Mouse (Mus musculus) neural tube, embryonic 11.5 days (tissue): Measurements from ENCODE around the gene Prkcb. TPM values are rescaled to one million over a fixed set of nuclear protein-coding genes. Genes with fewer than 3 reads are reported as not detected.

ENCODE experiments used
- ATAC-seq: fragments of 200-750 bp; cut with Nextera tagmentation; 2 replicates; pipeline ENCODE4 v1.8.0; 2017; ENCODE audit warnings: moderate number of reproducible peaks, mild to moderate bottlenecking, moderate TSS enrichment, moderate library complexity; ENCODE audit not compliant: insufficient read depth, low FRiP score, low TSS enrichment
- DNase-seq: peaks from one replicate; pipeline ENCODE4 v3.0.0-alpha.2; 2015; ENCODE audit warnings: low spot score
- H3K27ac ChIP-seq: fragments of 300-500 bp; sonication (generic); 2 replicates; pipeline ENCODE4 v1.5.1; 2014; ENCODE audit warnings: low read depth, mild to moderate bottlenecking, low read length
- H3K27me3 ChIP-seq: fragments of 300-500 bp; sonication (generic); 2 replicates; pipeline ENCODE4 v1.6.1; 2014; ENCODE audit warnings: mild to moderate bottlenecking, low read length, mixed read lengths; ENCODE audit not compliant: control insufficient read depth, insufficient read depth
- H3K36me3 ChIP-seq: fragments of 300-500 bp; sonication (generic); 2 replicates; pipeline ENCODE4 v1.6.1; 2014; ENCODE audit warnings: mild to moderate bottlenecking, low read length, moderate library complexity, mixed read lengths; ENCODE audit not compliant: control insufficient read depth, insufficient read depth
- H3K4me1 ChIP-seq: fragments of 300-500 bp; sonication (generic); 2 replicates; pipeline ENCODE4 v1.6.1; 2014; ENCODE audit warnings: low read length, mixed read lengths; ENCODE audit not compliant: control insufficient read depth, insufficient read depth
- H3K4me2 ChIP-seq: fragments of 300-500 bp; sonication (generic); 2 replicates; pipeline ENCODE4 v1.6.1; 2014; ENCODE audit warnings: low read depth, mild to moderate bottlenecking, moderate library complexity
- H3K4me3 ChIP-seq: fragments of 300-500 bp; sonication (generic); 2 replicates; pipeline ENCODE4 v1.5.1; 2014; ENCODE audit warnings: low read depth, low read length
- H3K9ac ChIP-seq: fragments of 300-500 bp; sonication (generic); 2 replicates; pipeline ENCODE4 v1.6.1; 2014; ENCODE audit warnings: mild to moderate bottlenecking, low read length
- H3K9me3 ChIP-seq: fragments of 300-500 bp; sonication (generic); 2 replicates; pipeline ENCODE4 v1.6.1; 2016; ENCODE audit warnings: low read length; ENCODE audit not compliant: control insufficient read depth
- WGBS: fragments of 180-500 bp; shearing (Covaris S2); extraction: QIAGEN DNeasy Blood & Tissue Kit; methylation state at CpG from one replicate; pipeline ENCODE4 v1.1.7; 2014; 5-methylcytosine and 5-hydroxymethylcytosine counted together
- polyA plus RNA-seq: library from polyadenylated mRNA; unstranded; fragments of >200 nt; fragmentation: Nextera tagmentation; extraction: Ambion mirVana; gene quantifications from 2 replicates; pipeline ENCODE4 v1.2.1, GENCODE M21; 2014

The Prkcb gene
- polyA plus RNA-seq, 1 experiment from 2014 or later, result 13.4 TPM

DNA sequence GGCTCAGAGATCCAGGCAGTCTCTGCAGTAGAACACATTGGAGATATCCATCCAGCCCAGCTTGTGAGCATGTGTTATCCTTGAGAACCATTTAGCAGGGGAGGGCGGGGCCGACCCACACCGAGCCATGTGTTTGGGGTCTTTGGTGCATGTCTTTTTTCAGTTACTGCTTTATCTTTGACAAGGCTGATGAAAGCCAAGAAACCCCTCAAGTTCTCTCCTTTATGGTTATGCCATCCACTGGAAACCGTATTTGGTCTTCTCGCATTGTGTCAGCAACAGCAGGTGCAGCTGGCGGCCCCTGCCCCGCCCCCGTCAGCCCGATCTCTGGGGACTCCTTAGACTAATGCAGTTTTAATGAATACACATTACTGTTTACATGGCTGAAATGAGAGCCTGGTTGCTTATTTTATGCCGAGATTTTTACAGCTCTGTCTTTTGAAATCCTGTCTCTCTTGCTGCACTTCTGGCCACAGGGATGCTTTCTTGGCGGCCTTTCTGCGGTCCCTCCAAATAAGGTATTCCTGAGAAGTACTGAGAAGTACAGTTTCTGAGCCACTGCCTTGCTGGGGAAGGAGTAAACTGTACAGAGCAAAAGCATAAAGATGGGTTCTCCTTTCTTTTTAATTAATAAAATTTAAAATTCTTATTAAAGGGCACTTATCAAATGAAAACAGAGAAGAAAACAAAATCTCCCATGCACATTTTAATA is 64.2 kb downstream of the Prkcb start:
- H3K9ac ChIP-seq, result no peak overlapping the region

GRCm38 (mm10) chr7:122353329-122353728 is 64.8 kb downstream of the Prkcb start:
- Histone ChIP-seq H3K27ac (no peak overlapping the region), H3K4me3 (no peak overlapping the region), H3K27me3 (no peaks in the 10 kb centered on the region), H3K9ac (no peak overlapping the region), H3K4me2 (no peak overlapping the region), H3K9me3 (no peaks in the 10 kb centered on the region), H3K4me1 (no peaks in the 10 kb centered on the region), H3K36me3 (no peaks in the 10 kb centered on the region)
- no peak for ATAC-seq
- DNase-seq, result no peak
- WGBS, result 84% methylated on average over 4 of the region's 4 CpGs

More for the DNA sequence above, 64.2 kb downstream of the Prkcb start:
- no peaks in the 10 kb centered on the region for H3K4me1 ChIP-seq
- DNase-seq, result peak; percentile 48
- ATAC-seq, result no peak
- no peaks in the 10 kb centered on the region for H3K27me3 ChIP-seq
- H3K4me3 ChIP-seq, result no peak overlapping the region
- no peaks in the 10 kb centered on the region for H3K36me3 ChIP-seq
- no peak overlapping the region for H3K27ac ChIP-seq
- H3K9me3 ChIP-seq, result no peaks in the 10 kb centered on the region
- WGBS, result 62% methylated on average over 12 of the region's 12 CpGs
- H3K4me2 ChIP-seq, result no peak overlapping the region

DNA sequence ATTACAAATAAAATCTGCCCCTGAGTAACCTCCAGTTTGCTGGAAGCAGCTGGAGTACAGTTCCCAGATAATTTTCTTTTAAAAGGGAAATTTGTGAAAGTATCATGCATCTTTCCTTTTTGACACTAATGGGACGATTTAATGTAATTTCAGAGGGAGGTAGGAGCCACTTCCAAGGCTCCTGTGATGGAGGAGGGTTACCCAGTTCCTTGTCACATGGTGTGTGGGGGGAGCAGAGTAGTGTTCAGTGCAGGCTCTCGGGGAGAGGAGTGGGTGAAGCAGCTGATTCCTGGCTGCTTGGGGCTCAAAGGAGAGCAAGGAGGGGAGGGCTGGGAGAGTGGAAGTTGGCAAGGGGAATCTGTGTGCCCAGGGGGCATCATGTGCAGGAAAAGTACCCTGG is 68.4 kb downstream of the Prkcb start:
- Histone ChIP-seq H3K4me2 (no peak overlapping the region), H3K4me3 (no peak overlapping the region), H3K36me3 (no peaks in the 10 kb centered on the region), H3K9ac (no peak overlapping the region), H3K9me3 (no peaks in the 10 kb centered on the region), H3K27me3 (no peaks in the 10 kb centered on the region), H3K4me1 (no peaks in the 10 kb centered on the region), H3K27ac (no peak overlapping the region)
- 61% methylated on average over 2 of the region's 2 CpGs for WGBS
- ATAC-seq (no peak), DNase-seq (no peak)

GRCm38 (mm10) chr7:122357847-122358246 is 69.3 kb downstream of the Prkcb start:
- no peak overlapping the region for H3K9ac ChIP-seq
- no peaks in the 10 kb centered on the region for H3K36me3 ChIP-seq
- WGBS, result 91% methylated on average over 7 of the region's 7 CpGs
- ATAC-seq, result no peak
- H3K27me3 ChIP-seq, result no peaks in the 10 kb centered on the region
- no peak overlapping the region for H3K4me3 ChIP-seq
- H3K4me1 ChIP-seq, result no peaks in the 10 kb centered on the region
- no peak for DNase-seq
- H3K9me3 ChIP-seq, result no peaks in the 10 kb centered on the region
- no peak overlapping the region for H3K4me2 ChIP-seq
- no peak overlapping the region for H3K27ac ChIP-seq

DNA sequence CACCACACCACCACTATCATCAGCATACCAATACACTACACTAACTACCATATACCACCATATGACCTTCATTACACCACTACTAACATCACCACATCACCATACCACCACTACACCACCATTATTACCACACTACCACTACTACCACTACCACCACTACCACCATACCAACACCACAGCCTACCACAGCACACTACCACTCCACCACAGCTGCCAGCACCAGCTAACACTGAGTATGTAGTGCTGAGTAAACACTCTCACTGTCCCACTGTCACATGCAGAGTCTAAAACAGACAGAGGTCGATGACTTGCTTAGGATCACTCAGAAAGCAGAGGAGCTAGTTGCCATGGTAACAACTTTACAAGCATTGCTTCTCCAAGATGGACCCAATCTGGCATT is 78.1 kb downstream of the Prkcb start:
- H3K36me3 ChIP-seq, result no peaks in the 10 kb centered on the region
- ATAC-seq (no peak), DNase-seq (no peak)
- H3K4me2 ChIP-seq, result no peak overlapping the region
- H3K27me3 ChIP-seq, result no peaks in the 10 kb centered on the region
- no peak overlapping the region for H3K27ac ChIP-seq
- H3K4me3 ChIP-seq, result no peak overlapping the region
- no peaks in the 10 kb centered on the region for H3K4me1 ChIP-seq
- 81% methylated on average over 1 of the region's 1 CpGs for WGBS
- H3K9me3 ChIP-seq, result no peaks in the 10 kb centered on the region
- H3K9ac ChIP-seq, result no peak overlapping the region

DNA sequence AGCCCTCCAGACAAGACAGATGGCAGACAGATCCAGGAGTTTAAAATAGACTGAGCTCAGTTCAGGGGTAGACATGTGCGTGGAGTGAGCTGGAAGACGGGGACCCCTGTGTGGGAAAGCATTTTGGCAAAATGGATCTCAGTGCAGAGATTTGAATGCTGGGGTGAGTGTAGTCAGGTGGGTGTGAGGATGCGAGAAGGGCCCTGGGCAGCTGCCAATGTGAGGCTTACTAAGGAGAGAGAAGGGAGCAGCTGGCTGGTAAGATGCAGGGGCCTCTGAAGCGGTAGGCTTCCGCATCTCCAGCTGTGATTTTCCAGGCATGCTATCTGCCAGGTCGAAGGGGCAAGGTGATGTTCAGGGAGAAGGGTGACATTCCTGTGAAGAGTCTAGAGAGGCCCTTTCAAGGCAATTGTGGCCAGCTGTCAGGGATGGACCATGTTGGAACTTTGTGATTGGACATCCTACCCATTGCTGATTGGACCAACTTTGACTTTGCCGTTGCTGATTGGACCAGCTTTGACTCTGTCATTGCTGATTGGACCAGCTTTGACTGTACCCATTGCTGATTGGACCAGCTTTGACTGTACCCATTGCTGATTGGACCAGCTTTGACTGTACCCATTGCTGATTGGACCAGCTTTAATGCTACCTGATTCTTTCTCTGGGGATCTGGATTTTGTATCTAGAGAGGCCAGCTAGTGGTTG is 78.9 kb downstream of the Prkcb start:
- Histone ChIP-seq H3K4me3 (no peak overlapping the region), H3K27me3 (no peaks in the 10 kb centered on the region), H3K27ac (no peak overlapping the region), H3K36me3 (no peaks in the 10 kb centered on the region), H3K9me3 (no peaks in the 10 kb centered on the region), H3K4me1 (no peaks in the 10 kb centered on the region), H3K9ac (no peak overlapping the region), H3K4me2 (no peak overlapping the region)
- ATAC-seq, result no peak
- WGBS, result 86% methylated on average over 7 of the region's 7 CpGs
- no peak for DNase-seq

GRCm38 (mm10) chr7:122370488-122370887 is 81.9 kb downstream of the Prkcb start:
- DNase-seq (no peak), ATAC-seq (no peak)
- no peak overlapping the region for H3K4me2 ChIP-seq
- H3K4me1 ChIP-seq, result no peaks in the 10 kb centered on the region
- H3K36me3 ChIP-seq, result no peaks in the 10 kb centered on the region
- no peak overlapping the region for H3K27ac ChIP-seq
- no peak overlapping the region for H3K9ac ChIP-seq
- H3K27me3 ChIP-seq, result no peaks in the 10 kb centered on the region
- no peak overlapping the region for H3K4me3 ChIP-seq
- H3K9me3 ChIP-seq, result no peaks in the 10 kb centered on the region
- 92% methylated on average over 12 of the region's 12 CpGs for WGBS

GRCm38 (mm10) chr7:122371947-122372346 is 83.4 kb downstream of the Prkcb start:
- DNase-seq, result no peak
- no peaks in the 10 kb centered on the region for H3K36me3 ChIP-seq
- H3K9me3 ChIP-seq, result no peaks in the 10 kb centered on the region
- WGBS, result 79% methylated on average over 5 of the region's 5 CpGs
- H3K27ac ChIP-seq, result no peak overlapping the region
- no peaks in the 10 kb centered on the region for H3K27me3 ChIP-seq
- no peak overlapping the region for H3K4me2 ChIP-seq
- ATAC-seq, result no peak
- no peak overlapping the region for H3K4me3 ChIP-seq
- no peak overlapping the region for H3K9ac ChIP-seq
- H3K4me1 ChIP-seq, result no peaks in the 10 kb centered on the region

DNA sequence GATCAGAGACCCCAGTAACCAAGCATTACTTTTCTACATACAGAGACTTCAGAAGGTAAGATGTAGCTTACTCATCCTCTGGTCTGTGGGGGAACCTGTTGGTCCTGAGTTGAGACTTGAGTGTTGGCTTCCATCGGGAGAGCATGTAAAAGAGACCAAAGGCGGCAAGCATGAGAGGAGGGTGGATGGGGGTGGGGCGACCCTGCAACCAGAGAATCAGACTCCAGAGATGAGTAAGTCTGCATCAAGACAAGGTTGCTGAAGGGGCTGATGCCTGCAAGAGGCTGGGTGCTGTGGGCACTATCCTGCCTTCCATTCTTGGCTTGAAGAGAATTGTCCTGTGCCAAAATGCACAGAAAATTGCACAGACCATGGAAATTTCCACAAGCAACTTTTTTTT is 83.8 kb downstream of the Prkcb start:
- Histone ChIP-seq H3K9ac (no peak overlapping the region), H3K4me2 (no peak overlapping the region), H3K27me3 (no peaks in the 10 kb centered on the region), H3K4me3 (no peak overlapping the region), H3K27ac (no peak overlapping the region), H3K9me3 (no peaks in the 10 kb centered on the region), H3K4me1 (no peaks in the 10 kb centered on the region), H3K36me3 (no peaks in the 10 kb centered on the region)
- DNase-seq (no peak), ATAC-seq (no peak)
- WGBS, result 71% methylated on average over 3 of the region's 3 CpGs
